Mouse (Mus musculus) monocyte, adult 2 months (primary cell): ENCODE results near the gene Bcap29.
A peak's percentile ranks its signal among the peaks of the same experiment; 100 is the strongest.
"Not testable (repeated sequence)": the region's sequence is repeated elsewhere in the genome, so short reads cannot be mapped to it uniquely, and the experiment has no call there.

Source experiments
- DNase-seq, 2 experiments: peaks; one replicate each; pipeline ENCODE4 v3.0.0; 2022; ENCODE audit warnings: low spot score in 2 of 2, low read depth in 1 of 2

Bcap29 gene

GRCm38 (mm10) chr12:31634343-31635239 lies at the start of gene Bcap29:
Gene Bcap29 (minus strand): TSS chr12:31634658.
- DNase-seq, result peak in 1 of 2 experiments; percentile 61

- DNase-seq, result no peak
Measured at GRCm38 (mm10) chr12:31667187-31667586, 32.7 kb upstream of the Bcap29 start.

- no peak for DNase-seq
Measured at GRCm38 (mm10) chr12:31665999-31666398, 31.5 kb upstream of the Bcap29 start.

- DNase-seq, result no peak
Measured at GRCm38 (mm10) chr12:31656841-31657240, 22.4 kb upstream of the Bcap29 start.

GRCm38 (mm10) chr12:31654965-31655477 lies 20.6 kb upstream of the Bcap29 start:
- no peak for DNase-seq

- DNase-seq, result peak; percentile 81 to 98
Measured at GRCm38 (mm10) chr12:31654197-31654964, 19.9 kb upstream of the Bcap29 start, which contains the start of the genes Dus4l and Cog5. Gene Dus4l (minus strand): TSS chr12:31654826. Gene Cog5 (plus strand): TSS chr12:31654869.

- no peak for DNase-seq
Measured at GRCm38 (mm10) chr12:31653611-31654010, 19.2 kb upstream of the Bcap29 start.

- DNase-seq, result no peak
Measured at GRCm38 (mm10) chr12:31635240-31635607, 766 bp upstream of the Bcap29 start.

- DNase-seq, result peak in 1 of 2 experiments; percentile 14
Measured at GRCm38 (mm10) chr12:31633970-31634342, 502 bp downstream of the Bcap29 start.

GRCm38 (mm10) chr12:31628396-31628795 lies 6.1 kb downstream of the Bcap29 start:
- not testable (repeated sequence) for DNase-seq

- DNase-seq, result no peak
Measured at GRCm38 (mm10) chr12:31625016-31625415, 9.4 kb downstream of the Bcap29 start.

GRCm38 (mm10) chr12:31620106-31620505 lies 14.4 kb downstream of the Bcap29 start:
- DNase-seq, result no peak

GRCm38 (mm10) chr12:31613353-31613752 lies 21.1 kb downstream of the Bcap29 start:
- no peak for DNase-seq

- no peak for DNase-seq
Measured at GRCm38 (mm10) chr12:31608138-31608537, 26.3 kb downstream of the Bcap29 start.

GRCm38 (mm10) chr12:31604894-31605293 lies 29.6 kb downstream of the Bcap29 start:
- DNase-seq, result no peak

- no peak for DNase-seq
Measured at GRCm38 (mm10) chr12:31603586-31603985, 30.9 kb downstream of the Bcap29 start.

GRCm38 (mm10) chr12:31594296-31594695 lies 40.2 kb downstream of the Bcap29 start:
- no peak for DNase-seq

GRCm38 (mm10) chr12:31592011-31592410 lies 42.4 kb downstream of the Bcap29 start:
- no peak for DNase-seq

- no peak for DNase-seq
Measured at GRCm38 (mm10) chr12:31583726-31584125, 50.7 kb downstream of the Bcap29 start.

GRCm38 (mm10) chr12:31582081-31582480 lies 52.4 kb downstream of the Bcap29 start:
- DNase-seq, result no peak

GRCm38 (mm10) chr12:31581319-31581810 lies 53.1 kb downstream of the Bcap29 start:
- DNase-seq, result no peak
